8 mouse cellular contexts compared by ENCODE assay signal in the genomic region with DNA sequence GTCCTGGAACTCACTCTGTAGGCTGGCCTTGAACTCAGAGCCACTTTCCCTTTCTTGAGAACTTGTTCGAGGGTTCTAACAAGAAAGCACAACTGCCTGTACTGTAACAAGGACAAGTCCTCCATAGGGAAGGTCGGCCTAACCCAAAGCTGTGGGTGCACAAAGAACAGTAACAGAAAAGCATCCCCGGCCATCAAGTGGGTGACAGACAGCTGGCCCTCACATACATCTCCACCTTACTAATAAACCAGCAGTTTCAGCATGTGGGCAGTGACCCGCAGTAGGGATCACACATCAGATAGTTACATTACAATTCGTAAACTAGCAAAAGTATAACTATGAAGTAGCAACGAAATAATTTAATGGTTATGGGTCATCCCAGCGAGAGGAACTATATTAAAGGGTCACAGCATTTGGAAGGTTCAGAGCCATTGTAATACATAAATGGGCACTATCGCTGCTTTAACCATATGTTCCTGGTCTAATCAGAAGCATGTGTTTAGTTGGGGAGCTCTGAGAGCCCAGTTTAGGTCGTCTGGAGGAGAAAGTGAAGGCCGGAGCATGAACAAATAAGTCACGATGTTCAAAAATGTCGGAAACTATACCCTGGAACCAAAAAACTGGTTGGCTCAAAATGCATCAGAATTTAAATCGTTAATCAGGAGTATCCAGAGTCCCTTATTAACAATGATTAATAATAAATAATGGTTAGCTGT. TPM values are rescaled to one million over a fixed set of nuclear protein-coding genes. Genes with fewer than 3 reads are reported as not detected.
DNase-seq lines count a peak whose midpoint lies in the region; ATAC-seq and TF ChIP-seq lines count a peak whose summit lies in the region.

No protein-coding gene starts in this region.

- no peaks in the 10 kb centered on the region; the same call in 1 of the 2 replicates for H3K36me3 ChIP-seq in kidney, adult 2 months (ENCODE audit: control insufficient read depth, insufficient read depth, low read length)
- H3K36me3 ChIP-seq in heart, embryonic 15.5 days: peaks cover 18% of the 10 kb centered on the region
- H3K36me3 ChIP-seq in macrophage (ENCODE audit: inconsistent target): peaks cover 23% of the 10 kb centered on the region

- in situ Hi-C loops in Patski (cut with MboI; ENCODE audit: low pct_unique_long_range_greater_than_20kb): no loop called here

- H3K9me3 ChIP-seq in heart, embryonic 15.5 days (replicated peaks): no peaks in the 10 kb centered on the region

- TF ChIP-seq CTCF in kidney, adult 2 months (conservative IDR thresholded peaks at IDR 0.05; ENCODE audit: insufficient read depth, insufficient read length, low read depth, low read length): no peak
- no peak for TF ChIP-seq CTCF in Patski (IDR thresholded peaks at IDR 0.05)

- POLR2A ChIA-PET in Patski (lab: Charles Lee): no interaction called here

- peak overlapping the region; percentile 79 for H3K9ac ChIP-seq in heart, embryonic 15.5 days

- ATAC-seq in Patski: peak; percentile 7
- no peak for ATAC-seq in heart, embryonic 15.5 days (replicated peaks; ENCODE audit: insufficient number of reproducible peaks, insufficient read depth, low FRiP score, low read depth)
- ATAC-seq in activated CD4-positive, CD25-positive, alpha-beta regulatory T cell, adult 4 months: no peak

- no peak for TF ChIP-seq POLR2A in kidney, adult 2 months (IDR thresholded peaks at IDR 0.05; ENCODE audit: low read depth, low read length)

- CTCF ChIA-PET in Patski (lab: Charles Lee): interaction anchor here (0.8 kb wide), 1 partner anchor 9 kb away, joined by 3 read pairs; no protein-coding TSS in a partner anchor

- H3K4me3 ChIP-seq in kidney, adult 2 months (ENCODE audit: insufficient read depth, low read depth, low read length): peak overlapping the region; percentile 94
- H3K4me3 ChIP-seq in heart, embryonic 15.5 days: peak overlapping the region; percentile 80
- H3K4me3 ChIP-seq in macrophage (ENCODE audit: inconsistent target): peak overlapping the region; percentile 73

- peaks cover 26% of the 10 kb centered on the region for H3K79me2 ChIP-seq in macrophage (ENCODE audit: inconsistent target)

- DNase-seq in kidney, adult 2 months: no peak
- no peak for DNase-seq in kidney, adult 9 months
- DNase-seq in Patski (ENCODE audit: low read depth, low spot score): no peak
- DNase-seq in left cerebral cortex, adult 11 months (ENCODE audit: low spot score): no peak
- DNase-seq in spleen, postnatal 14 days (ENCODE audit: low spot score in 2 of 2): no peak

- H3K27ac ChIP-seq in kidney, adult 2 months (ENCODE audit: insufficient read depth, low read depth, low read length): no peak overlapping the region
- H3K27ac ChIP-seq in heart, embryonic 15.5 days: no peak overlapping the region
- peak overlapping the region; percentile 22; the same call in 1 of the 2 replicates for H3K27ac ChIP-seq in macrophage

- no peaks in the 10 kb centered on the region for H3K27me3 ChIP-seq in kidney, adult 2 months (replicated peaks; ENCODE audit: control insufficient read depth, insufficient read depth, low read length)
- no peaks in the 10 kb centered on the region for H3K27me3 ChIP-seq in Patski
- H3K27me3 ChIP-seq in heart, embryonic 15.5 days: no peaks in the 10 kb centered on the region

- H3K4me2 ChIP-seq in heart, embryonic 15.5 days: peak overlapping the region; percentile 72

- 33% methylated on average over 13 of the region's 13 CpGs for WGBS in kidney, adult 2 months
- 36% methylated on average over 13 of the region's 13 CpGs for WGBS in heart, embryonic 15.5 days
- WGBS in macrophage (ENCODE audit: missing documents): 46% methylated on average over 13 of the region's 13 CpGs

- H3K4me1 ChIP-seq in kidney, adult 2 months (ENCODE audit: control insufficient read depth, insufficient read depth, low read length): 0 out of 2 replicates have a peak, but pooled peaks cover 2% of the 10 kb centered on the region
- peaks cover 13% of the 10 kb centered on the region for H3K4me1 ChIP-seq in heart, embryonic 15.5 days (replicated peaks)

RNA-seq across cellular contexts. Expression of a gene that starts 0.6 kb away (rescaled TPM):
- polyA plus RNA-seq in kidney, adult 2 months (2012; rRNA removed): 2.3 and 3.4 TPM in 2 replicates
- polyA plus RNA-seq in Patski (2021): 21.6 TPM
- polyA plus RNA-seq in heart, embryonic 15.5 days (2015; fragmentation: Nextera tagmentation; extraction: Ambion mirVana): 15.7 and 19.9 TPM in 2 replicates
- total RNA-seq in macrophage (2018; cell fraction: chromatin; rRNA removed): 10 to 100 TPM in 24 of 26 experiments, 1 to 10 TPM in 2; 9.1 to 78.1 (median 41.4) TPM
- total RNA-seq in macrophage (2018; cell fraction: cytosol; rRNA removed): 10 to 100 TPM in 17 of 26 experiments, 1 to 10 TPM in 9; 3.8 to 16.4 (median 11.1) TPM
- 10 to 100 TPM in 23 of 26 experiments, 1 to 10 TPM in 3; 5.7 to 66.9 (median 21.6) TPM for total RNA-seq in macrophage (2018; cell fraction: nucleus; rRNA removed)
- polyA plus RNA-seq in macrophage (2018): 9.2 to 15.7 TPM (median 14.6 TPM) in 3 replicates
- 10 to 100 TPM; 29.8 to 35.9 TPM for polyA plus RNA-seq in activated CD4-positive, CD25-positive, alpha-beta regulatory T cell, adult 4 months (2017; shearing (Covaris generic))

RNA-seq across cellular contexts. Expression of a gene that starts 25.4 kb away (rescaled TPM):
- 1.2 and 5.0 TPM in 2 replicates for polyA plus RNA-seq in kidney, adult 2 months (2012; rRNA removed)
- polyA plus RNA-seq in Patski (2021) (not detected), macrophage (2018) (0.53 to 2.7 TPM (median 1.1 TPM) in 3 replicates)
- 0.11 and 0.27 TPM in 2 replicates for polyA plus RNA-seq in heart, embryonic 15.5 days (2015; fragmentation: Nextera tagmentation; extraction: Ambion mirVana)
- under 1 TPM in 6 of 26 experiments, not detected in 20; 0.26 to 0.88 (median 0.45) TPM for total RNA-seq in macrophage (2018; cell fraction: chromatin; rRNA removed)
- total RNA-seq in macrophage (2018; cell fraction: cytosol; rRNA removed): 1 to 10 TPM in 7 of 26 experiments, under 1 TPM in 19; 0.11 to 2.4 (median 0.48) TPM
- total RNA-seq in macrophage (2018; cell fraction: nucleus; rRNA removed): 1 to 10 TPM in 19 of 26 experiments, under 1 TPM in 7; 0.43 to 3.5 (median 1.3) TPM
- polyA plus RNA-seq in activated CD4-positive, CD25-positive, alpha-beta regulatory T cell, adult 4 months (2017; shearing (Covaris generic)): not detected

RNA-seq across cellular contexts. Expression of a gene that starts 48.2 kb away (rescaled TPM):
- polyA plus RNA-seq in kidney, adult 2 months (2012; rRNA removed): 28.5 and 32.7 TPM in 2 replicates
- 81.0 TPM for polyA plus RNA-seq in Patski (2021)
- 45.2 and 55.1 TPM in 2 replicates for polyA plus RNA-seq in heart, embryonic 15.5 days (2015; fragmentation: Nextera tagmentation; extraction: Ambion mirVana)
- total RNA-seq in macrophage (2018; cell fraction: chromatin; rRNA removed): 100 to 1,000 TPM; 148 to 762 (median 285) TPM
- 100 to 1,000 TPM in 25 of 26 experiments, 10 to 100 TPM in 1; 99.8 to 224 (median 153) TPM for total RNA-seq in macrophage (2018; cell fraction: cytosol; rRNA removed)
- 100 to 1,000 TPM; 116 to 365 (median 254) TPM for total RNA-seq in macrophage (2018; cell fraction: nucleus; rRNA removed)
- polyA plus RNA-seq in macrophage (2018): 87.4 to 196 TPM (median 94.6 TPM) in 3 replicates
- 10 to 100 TPM; 67.1 to 75.8 TPM for polyA plus RNA-seq in activated CD4-positive, CD25-positive, alpha-beta regulatory T cell, adult 4 months (2017; shearing (Covaris generic))
